Mouse (Mus musculus) midbrain, embryonic 10.5 days (tissue): Measurements from ENCODE around the gene Sox5. TPM values are rescaled to one million over a fixed set of nuclear protein-coding genes. Genes with fewer than 3 reads are reported as not detected.

Experiments used
- DNase-seq: peaks from one replicate; pipeline ENCODE4 v3.0.0-alpha.2; 2017; ENCODE audit warnings: low spot score
- H3K27ac ChIP-seq: fragments of 300-500 bp; sonication (generic); replicated peaks from 2 replicates; pipeline ENCODE4 v1.5.1; 2016; ENCODE audit warnings: mild to moderate bottlenecking
- H3K27me3 ChIP-seq: fragments of 300-500 bp; sonication (generic); 2 replicates; pipeline ENCODE4 v1.6.1; 2016; ENCODE audit warnings: low read depth, mild to moderate bottlenecking; ENCODE audit not compliant: poor library complexity, severe bottlenecking
- H3K36me3 ChIP-seq: fragments of 300-500 bp; sonication (generic); 2 replicates; pipeline ENCODE4 v1.6.1; 2016; ENCODE audit warnings: mild to moderate bottlenecking, moderate library complexity
- H3K4me1 ChIP-seq: fragments of 300-500 bp; sonication (generic); 2 replicates; pipeline ENCODE4 v1.6.1; 2016
- H3K4me3 ChIP-seq: fragments of 300-500 bp; sonication (generic); 2 replicates; pipeline ENCODE4 v1.5.1; 2016; ENCODE audit warnings: mild to moderate bottlenecking, moderate library complexity
- H3K9me3 ChIP-seq: fragments of 300-500 bp; sonication (generic); replicated peaks from 2 replicates; pipeline ENCODE4 v1.6.1; 2016; ENCODE audit warnings: mild to moderate bottlenecking
- WGBS: fragments of 180-500 bp; shearing (Covaris S2); methylation state at CpG from one replicate; pipeline ENCODE4 v1.1.7; 2016; 5-methylcytosine and 5-hydroxymethylcytosine counted together
- polyA plus RNA-seq: library from polyadenylated mRNA; unstranded; fragments of >200 nt; fragmentation: Nextera tagmentation; extraction: Ambion mirVana; gene quantifications from 2 replicates; pipeline ENCODE4 v1.2.1, GENCODE M21; 2016

The Sox5 gene
- polyA plus RNA-seq, 1 experiment from 2014 or later, result 28.2 TPM

DNA sequence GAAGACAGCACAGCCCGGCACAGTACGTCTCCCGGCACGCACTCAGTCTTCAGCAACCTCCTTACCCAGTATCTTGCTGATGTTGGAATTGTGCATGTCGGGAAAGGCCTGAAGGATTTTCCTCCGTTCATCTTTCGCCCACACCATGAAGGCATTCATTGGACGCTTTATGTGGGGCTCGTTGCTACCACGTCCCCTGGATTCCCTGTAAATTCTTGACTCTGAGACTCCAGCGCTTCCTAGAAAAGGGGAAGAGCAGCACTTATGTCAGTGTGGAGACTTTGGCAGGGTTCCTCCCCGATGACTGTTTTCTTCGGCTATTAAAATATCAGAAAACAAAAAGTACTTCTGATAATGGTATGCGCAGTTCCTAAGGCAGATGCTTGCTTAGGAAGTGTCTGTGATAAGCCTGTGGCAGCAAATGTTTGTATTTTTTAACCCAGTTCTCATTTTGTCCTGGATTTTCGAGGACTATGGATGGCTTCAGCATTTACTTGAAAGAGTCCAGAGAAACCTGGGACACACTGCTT is 940.6 kb downstream of the Sox5 start:
- WGBS, result 93% methylated on average over 15 of the region's 15 CpGs

DNA sequence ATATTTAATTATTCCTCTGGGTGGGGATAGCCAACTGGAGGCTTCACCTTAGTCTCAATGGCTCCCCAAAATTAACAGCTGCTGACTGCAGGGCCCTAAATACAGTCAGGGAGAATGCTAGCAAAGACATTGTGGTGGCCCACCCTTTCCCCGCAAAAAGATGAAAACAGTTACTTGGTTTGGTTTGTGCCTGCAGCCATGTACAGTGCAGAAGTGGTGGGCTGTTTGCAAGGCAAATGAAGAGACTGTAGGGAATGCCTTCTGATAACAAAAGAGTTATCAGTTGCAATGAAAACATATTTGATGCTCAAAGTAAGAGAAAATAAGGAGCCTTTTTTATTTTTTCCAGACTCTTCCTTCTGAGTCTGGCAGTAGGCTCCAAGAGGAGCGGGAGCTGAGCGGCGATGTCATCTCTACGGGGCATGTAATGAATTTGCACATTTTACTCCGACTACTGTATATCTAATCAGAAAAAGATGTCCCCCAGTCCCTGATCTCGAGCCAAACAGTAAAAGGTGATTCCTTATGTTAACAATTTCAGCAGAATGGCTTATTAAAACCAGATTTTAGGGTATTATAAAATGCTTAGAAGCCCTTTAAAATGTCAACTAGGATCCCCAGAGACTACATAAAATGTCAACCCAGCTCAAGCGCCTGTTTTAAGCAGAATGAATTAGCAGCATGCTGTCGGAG is 943.2 kb downstream of the Sox5 start:
- H3K4me3 ChIP-seq, result no peak overlapping the region
- no peaks in the 10 kb centered on the region for H3K4me1 ChIP-seq
- H3K9me3 ChIP-seq, result no peaks in the 10 kb centered on the region
- H3K27me3 ChIP-seq, result no peaks in the 10 kb centered on the region
- 79% methylated on average over 9 of the region's 9 CpGs for WGBS
- H3K27ac ChIP-seq, result no peak overlapping the region
- DNase-seq, result no peak
- H3K36me3 ChIP-seq, result peaks cover 13% of the 10 kb centered on the region; the same call in 1 of the 2 replicates

More for the DNA sequence above, 940.6 kb downstream of the Sox5 start:
- H3K4me3 ChIP-seq, result no peak overlapping the region
- no peaks in the 10 kb centered on the region for H3K36me3 ChIP-seq
- no peak for DNase-seq
- H3K27me3 ChIP-seq, result no peaks in the 10 kb centered on the region
- H3K27ac ChIP-seq, result no peak overlapping the region
- H3K4me1 ChIP-seq, result no peaks in the 10 kb centered on the region
- no peaks in the 10 kb centered on the region for H3K9me3 ChIP-seq

DNA sequence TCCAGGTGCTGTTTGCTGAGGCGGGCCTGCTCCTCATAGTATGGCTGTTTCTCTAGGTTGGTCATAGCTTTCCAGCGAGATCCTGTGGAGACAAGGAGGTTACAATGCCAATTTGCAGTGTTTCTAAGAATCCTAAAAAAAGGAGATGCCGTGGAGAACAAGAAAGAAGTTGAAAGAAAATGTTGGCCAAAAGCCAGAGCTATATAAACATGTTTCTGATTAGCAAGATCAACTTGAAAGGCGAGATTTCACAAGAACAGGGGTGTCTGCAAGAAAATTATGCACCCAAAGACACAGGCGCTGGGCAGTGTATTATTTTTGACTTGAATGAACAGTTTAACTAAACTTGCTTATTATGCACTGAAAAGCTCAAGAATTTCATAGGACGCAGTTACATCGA is 946.4 kb downstream of the Sox5 start:
- Histone ChIP-seq H3K27ac (no peak overlapping the region), H3K9me3 (no peaks in the 10 kb centered on the region), H3K4me3 (no peak overlapping the region), H3K36me3 (peaks cover 19% of the 10 kb centered on the region), H3K4me1 (no peaks in the 10 kb centered on the region), H3K27me3 (no peaks in the 10 kb centered on the region)
- DNase-seq, result no peak
- 91% methylated on average over 7 of the region's 7 CpGs for WGBS

DNA sequence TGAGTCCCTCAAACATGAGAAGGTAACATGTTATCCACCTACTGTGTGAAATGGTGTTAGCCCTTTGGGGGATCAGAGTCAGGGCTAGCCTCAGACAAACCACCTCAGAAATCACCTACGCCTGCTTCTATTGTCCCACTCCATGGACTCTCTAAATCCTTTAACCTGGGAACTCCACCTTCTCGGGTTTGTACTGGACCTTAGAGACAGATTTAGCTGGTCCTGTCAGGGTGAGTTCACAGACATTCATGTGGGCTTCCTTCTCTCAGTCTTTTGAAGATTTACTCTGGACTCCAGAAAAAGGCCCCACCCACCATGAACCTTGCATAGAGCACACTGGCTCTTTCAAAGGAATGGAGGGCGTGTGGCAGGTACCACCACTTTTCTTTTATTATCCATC is 947.8 kb downstream of the Sox5 start:
- H3K4me1 ChIP-seq, result no peaks in the 10 kb centered on the region
- H3K4me3 ChIP-seq, result no peak overlapping the region
- no peak overlapping the region for H3K27ac ChIP-seq
- H3K36me3 ChIP-seq, result peaks cover 19% of the 10 kb centered on the region
- H3K9me3 ChIP-seq, result no peaks in the 10 kb centered on the region
- no peaks in the 10 kb centered on the region for H3K27me3 ChIP-seq
- no peak for DNase-seq
- 87% methylated on average over 3 of the region's 3 CpGs for whole genome bisulfite sequencing

DNA sequence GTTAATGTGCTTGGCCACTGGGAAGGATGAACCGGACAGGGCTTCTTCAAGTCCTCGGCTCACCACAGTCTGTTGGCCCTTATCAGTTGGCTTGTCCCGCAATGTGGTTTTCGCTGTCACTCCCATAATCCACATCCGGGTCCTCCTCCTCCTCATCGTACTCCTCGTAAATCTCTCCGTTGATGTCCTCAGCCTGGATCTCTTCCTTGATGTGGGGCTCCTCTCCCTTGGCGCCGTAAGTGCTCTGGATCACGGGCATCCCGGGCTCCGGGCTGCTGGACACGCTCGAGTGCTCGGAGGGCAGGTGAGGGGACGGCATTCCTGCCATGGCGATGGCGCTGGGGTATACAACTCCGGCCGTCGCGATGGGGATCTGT is 948.6 kb downstream of the Sox5 start:
- DNase-seq, result no peak
- Histone ChIP-seq H3K4me1 (no peaks in the 10 kb centered on the region), H3K9me3 (no peaks in the 10 kb centered on the region), H3K27me3 (no peaks in the 10 kb centered on the region), H3K36me3 (peaks cover 19% of the 10 kb centered on the region), H3K27ac (no peak overlapping the region), H3K4me3 (no peak overlapping the region)
- 95% methylated on average over 23 of the region's 23 CpGs for WGBS

DNA sequence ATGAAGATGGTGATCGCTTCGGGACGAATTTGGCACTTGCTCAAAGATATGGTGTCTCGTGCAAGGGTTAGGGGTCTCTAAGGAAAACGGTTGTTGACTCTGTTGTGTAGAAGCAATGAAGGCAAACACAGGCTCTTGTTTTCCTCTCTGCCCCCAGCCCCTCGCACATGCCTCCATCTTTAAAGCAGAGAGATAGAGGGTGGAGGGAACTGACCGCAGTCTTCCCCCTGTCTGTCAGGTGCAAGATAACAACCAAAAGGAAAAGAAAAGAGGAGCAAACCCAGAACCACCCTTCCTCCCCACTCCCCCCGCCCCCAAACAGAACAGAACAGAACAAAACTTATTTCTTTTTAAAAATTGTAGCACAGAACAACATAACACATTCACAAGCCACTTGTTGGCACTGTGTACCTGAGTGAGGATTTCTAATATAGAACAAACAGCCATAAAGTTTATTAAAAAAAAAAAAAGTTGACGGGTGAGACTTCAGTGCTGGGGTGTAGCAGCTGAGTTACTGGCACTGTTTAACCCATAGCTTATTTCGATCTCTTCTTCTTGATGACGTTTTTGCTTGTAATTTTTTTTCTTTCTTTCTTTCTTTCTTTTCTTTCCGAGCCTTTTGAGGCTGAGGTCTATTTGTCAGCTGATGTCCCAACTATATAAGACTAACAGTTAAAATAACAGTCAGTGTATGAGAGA is 949.1 kb downstream of the Sox5 start:
- Histone ChIP-seq H3K4me1 (no peaks in the 10 kb centered on the region), H3K9me3 (no peaks in the 10 kb centered on the region), H3K27me3 (no peaks in the 10 kb centered on the region), H3K4me3 (no peak overlapping the region), H3K36me3 (peaks cover 19% of the 10 kb centered on the region), H3K27ac (no peak overlapping the region)
- 89% methylated on average over 12 of the region's 12 CpGs for WGBS
- DNase-seq, result no peak

DNA sequence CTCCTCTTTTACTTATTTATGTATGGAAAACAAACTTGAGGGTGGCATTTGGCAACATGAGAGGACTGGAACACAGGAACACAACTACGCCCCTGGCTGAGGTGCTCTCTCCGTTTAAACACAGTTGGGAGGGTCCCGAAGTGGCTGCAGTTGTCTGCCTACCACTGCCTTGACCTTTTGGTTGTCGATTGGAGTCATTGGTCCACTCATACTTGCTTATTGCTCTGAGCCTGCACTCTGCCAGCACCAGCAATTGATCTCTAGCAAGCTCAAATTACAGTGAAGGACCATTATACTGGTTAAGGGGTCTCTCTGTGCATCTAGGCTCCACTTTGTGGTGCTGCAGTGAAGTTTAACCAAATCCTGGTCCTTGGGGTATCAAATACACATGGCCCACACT is 950.5 kb downstream of the Sox5 start:
- DNase-seq, result no peak

DNA sequence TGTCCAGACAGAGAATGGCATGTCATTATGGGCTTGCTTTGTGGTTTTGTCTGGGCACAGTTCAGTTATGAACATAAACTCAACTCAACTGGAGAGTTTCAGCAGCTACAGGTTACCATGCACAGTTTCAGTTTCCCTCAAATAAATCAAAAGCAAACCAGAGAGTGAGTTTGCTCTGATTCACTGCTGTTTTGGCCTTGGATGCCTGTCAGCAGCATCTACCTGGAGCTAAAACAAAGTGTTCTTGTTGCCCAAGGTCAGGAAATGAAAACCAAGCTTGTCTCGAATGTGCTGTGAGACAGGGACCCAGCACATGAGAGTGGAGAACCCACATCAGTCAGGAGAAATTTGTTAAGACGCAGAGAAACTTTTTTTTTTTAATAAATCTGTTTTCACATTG is 951.6 kb downstream of the Sox5 start:
- Histone ChIP-seq H3K4me1 (peaks cover 3% of the 10 kb centered on the region), H3K27ac (no peak overlapping the region), H3K36me3 (peaks cover 18% of the 10 kb centered on the region), H3K4me3 (no peak overlapping the region), H3K9me3 (no peaks in the 10 kb centered on the region), H3K27me3 (no peaks in the 10 kb centered on the region)
- no peak for DNase-seq
- WGBS, result 86% methylated on average over 2 of the region's 2 CpGs

More for the DNA sequence above, 950.5 kb downstream of the Sox5 start:
- Histone ChIP-seq H3K27me3 (no peaks in the 10 kb centered on the region), H3K27ac (no peak overlapping the region), H3K36me3 (peaks cover 19% of the 10 kb centered on the region), H3K4me1 (no peaks in the 10 kb centered on the region), H3K9me3 (no peaks in the 10 kb centered on the region), H3K4me3 (no peak overlapping the region)
- 86% methylated on average over 4 of the region's 4 CpGs for WGBS

DNA sequence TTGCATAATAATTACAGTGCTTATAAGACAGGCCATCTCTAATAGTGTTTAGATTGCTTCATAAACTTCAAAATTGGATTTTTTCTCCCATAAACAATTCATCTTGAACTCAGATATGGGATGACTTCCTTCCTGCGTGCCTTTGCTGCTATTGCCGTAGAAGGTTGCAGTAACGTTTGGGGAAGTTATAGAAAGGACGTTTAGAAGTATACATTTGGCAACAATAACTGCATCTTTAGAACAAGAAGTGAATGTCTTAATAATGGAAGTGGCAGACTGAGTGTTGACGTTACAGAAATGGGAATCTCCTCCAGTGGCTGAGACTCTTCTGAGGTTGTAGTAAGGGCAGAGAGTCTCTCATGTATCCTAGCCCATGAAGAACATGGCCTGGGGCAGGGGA is 955.0 kb downstream of the Sox5 start:
- no peak for DNase-seq
- Histone ChIP-seq H3K9me3 (no peaks in the 10 kb centered on the region), H3K27ac (no peak overlapping the region), H3K27me3 (no peaks in the 10 kb centered on the region), H3K36me3 (no peaks in the 10 kb centered on the region), H3K4me3 (no peak overlapping the region), H3K4me1 (peaks cover 6% of the 10 kb centered on the region)
- WGBS, result 89% methylated on average over 5 of the region's 5 CpGs

DNA sequence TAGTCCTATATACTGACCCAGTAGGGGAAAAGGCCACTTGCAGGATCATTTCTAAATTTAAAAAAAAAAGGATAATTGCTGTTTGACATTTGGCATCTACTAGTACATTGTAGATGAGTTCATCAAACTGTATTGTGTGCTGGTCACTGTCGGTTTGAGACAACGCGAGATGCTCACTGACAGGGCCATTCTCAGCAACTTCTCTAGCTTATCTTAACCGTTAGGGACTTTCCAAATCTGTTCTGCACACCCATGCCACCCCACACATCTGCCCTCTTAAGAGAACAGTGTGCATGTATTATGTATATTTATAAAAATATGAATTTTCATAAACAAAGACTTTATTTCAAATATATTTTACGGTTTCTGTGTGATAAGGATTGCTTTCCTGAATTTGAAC is 955.8 kb downstream of the Sox5 start:
- DNase-seq, result no peak
- H3K4me1 ChIP-seq, result peaks cover 6% of the 10 kb centered on the region
- H3K27ac ChIP-seq, result no peak overlapping the region
- H3K27me3 ChIP-seq, result no peaks in the 10 kb centered on the region
- no peaks in the 10 kb centered on the region for H3K36me3 ChIP-seq
- no peaks in the 10 kb centered on the region for H3K9me3 ChIP-seq
- no peak overlapping the region for H3K4me3 ChIP-seq
- WGBS, result 93% methylated on average over 5 of the region's 5 CpGs

DNA sequence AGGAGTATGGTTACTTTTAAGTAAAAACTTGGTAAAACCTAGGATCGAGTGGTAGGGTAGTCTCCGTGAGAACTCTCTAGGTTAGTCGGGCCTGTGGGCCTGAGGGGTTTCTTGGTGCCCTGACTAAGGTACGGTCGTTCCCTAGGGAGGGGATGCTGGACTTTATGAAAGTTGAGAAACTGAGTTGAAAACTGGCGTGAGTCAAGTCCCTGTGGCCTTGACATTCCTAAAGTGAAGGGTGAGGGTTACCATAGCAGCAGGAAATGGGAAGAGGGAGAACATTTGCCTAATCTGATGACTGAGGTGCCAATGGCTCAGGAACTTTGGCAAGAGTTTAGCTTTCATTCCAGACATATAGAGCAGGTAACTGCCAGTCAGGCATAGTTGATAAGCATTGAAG is 956.7 kb downstream of the Sox5 start:
- WGBS, result 66% methylated on average over 6 of the region's 6 CpGs

DNA sequence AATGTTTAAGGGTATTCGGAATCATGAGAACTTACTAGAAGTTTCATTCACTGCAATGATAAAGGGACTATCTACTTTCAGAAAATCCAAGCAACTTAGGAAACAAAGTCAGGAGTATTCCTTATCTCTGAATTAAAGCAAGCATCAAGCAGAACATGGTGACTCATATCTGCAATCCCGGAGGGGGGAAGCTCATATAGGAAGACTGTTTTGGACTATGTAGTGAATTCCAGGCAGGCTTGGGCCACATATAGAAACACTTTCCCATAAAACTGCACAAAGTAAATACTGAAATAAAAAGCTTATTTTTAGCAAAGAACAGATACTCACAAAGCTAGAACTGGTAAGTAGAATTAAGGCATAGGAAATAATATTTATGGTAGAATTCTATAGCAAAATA is 993.3 kb downstream of the Sox5 start:
- Histone ChIP-seq H3K4me3 (no peak overlapping the region), H3K27ac (no peak overlapping the region), H3K9me3 (0 out of 2 replicates have a peak, but pooled peaks cover 4% of the 10 kb centered on the region), H3K4me1 (no peaks in the 10 kb centered on the region), H3K36me3 (no peaks in the 10 kb centered on the region), H3K27me3 (no peaks in the 10 kb centered on the region)
- WGBS, result 94% methylated on average over 2 of the region's 2 CpGs
- no peak for DNase-seq

More for the DNA sequence above, 956.7 kb downstream of the Sox5 start:
- no peak overlapping the region for H3K4me3 ChIP-seq
- no peaks in the 10 kb centered on the region for H3K9me3 ChIP-seq
- H3K4me1 ChIP-seq, result peaks cover 6% of the 10 kb centered on the region
- no peaks in the 10 kb centered on the region for H3K27me3 ChIP-seq
- no peaks in the 10 kb centered on the region for H3K36me3 ChIP-seq
- DNase-seq, result no peak
- no peak overlapping the region for H3K27ac ChIP-seq

DNA sequence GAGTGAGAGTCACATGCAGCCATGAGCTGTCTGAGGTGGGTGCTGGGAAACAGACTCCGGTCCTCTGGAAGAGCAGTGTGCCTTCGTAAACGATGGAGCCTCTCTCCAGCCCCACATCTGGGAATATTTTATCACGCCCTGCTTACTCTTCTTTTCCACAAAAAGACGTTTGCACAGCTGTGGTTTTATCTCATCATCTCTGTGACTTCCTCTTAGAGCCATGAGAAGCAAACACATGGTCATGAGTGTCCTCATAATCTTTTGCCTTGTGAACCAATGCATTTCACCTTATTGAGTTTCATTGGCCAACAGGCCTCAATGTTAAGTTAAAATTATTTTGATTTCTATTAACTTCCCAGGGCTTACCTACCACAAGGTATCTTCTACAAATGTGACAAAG is 994.4 kb downstream of the Sox5 start:
- no peak overlapping the region for H3K27ac ChIP-seq
- no peaks in the 10 kb centered on the region for H3K4me1 ChIP-seq
- H3K9me3 ChIP-seq, result no peaks in the 10 kb centered on the region
- no peaks in the 10 kb centered on the region for H3K36me3 ChIP-seq
- 81% methylated on average over 5 of the region's 5 CpGs for WGBS
- DNase-seq, result no peak
- no peak overlapping the region for H3K4me3 ChIP-seq
- no peaks in the 10 kb centered on the region for H3K27me3 ChIP-seq
